Comparison of ENCODE assay signal across 24 mouse cellular contexts in genomic region chr15:8459979-8460378, GRCm38 (mm10). TPM values are rescaled to one million over a fixed set of nuclear protein-coding genes. Genes with fewer than 3 reads are reported as not detected.
A peak's percentile ranks its signal among the peaks of the same experiment; 100 is the strongest.
DNase-seq lines count a peak whose midpoint lies in the region; ATAC-seq lines count a peak whose summit lies in the region.
"Had no signal": no experiment of that assay in that cellular context is flagged by ENCODE, and none has a peak within 500 bp of the region (broad histone marks: within the 10 kb centered on the region; RNA-seq: fewer than 3 reads in every experiment).

No protein-coding gene starts in this region.

- DNase-seq in spleen, postnatal 4 days (ENCODE audit: low spot score in 2 of 2), result no peak
- no peak for DNase-seq in cerebellum, postnatal 10 days
- no peak for DNase-seq in adrenal gland, postnatal 25 days
- DNase-seq: adrenal gland, adult 8-10 months; adrenal gland, postnatal 14 days; B cell, adult 2 months; cerebellum, adult 11 months; cerebellum, adult 18-20 months; cerebellum, adult 8-10 months; cerebellum, adult 9-11 months; cerebellum, postnatal 25 days; embryo, embryonic 11 days; forebrain, postnatal 0 days had no signal

- peak; percentile 45; the same call in 1 of the 2 replicates for ATAC-seq in common myeloid progenitor, adult 5-6 weeks (replicated peaks; ENCODE audit: low read depth, poor library complexity, severe bottlenecking)
- peak; percentile 48 for ATAC-seq in megakaryocyte, adult 5-6 weeks (ENCODE audit: poor library complexity, severe bottlenecking)
- peak; percentile 41; the same call in 1 of the 2 replicates for ATAC-seq in monocyte, adult 5-6 weeks (replicated peaks; ENCODE audit: insufficient number of reproducible peaks, low FRiP score, low TSS enrichment, poor library complexity, severe bottlenecking)
- ATAC-seq: activated CD4-positive, CD25-positive, alpha-beta regulatory T cell, adult 4 months; CD4-positive, CD25-positive, alpha-beta regulatory T cell, adult 4 months; forebrain, embryonic 14.5 days; forebrain, postnatal 0 days; Patski had no signal

RNA-seq across cellular contexts. Expression of gene Nipbl, which starts 15.7 kb away (rescaled TPM):
- 64.3 and 74.0 TPM in 2 replicates for total RNA-seq in common myeloid progenitor, adult 5-6 weeks (2017)
- 69.1 and 73.4 TPM in 2 replicates for total RNA-seq in megakaryocyte, adult 5-6 weeks (2015)
- 45.2 and 66.3 TPM in 2 replicates for total RNA-seq in megakaryocyte, adult 5-6 weeks (2017)
- 61.4 to 103 TPM (median 61.8 TPM) in 3 replicates for total RNA-seq in monocyte, adult 5-6 weeks (2017)
- total RNA-seq in adrenal gland, postnatal 25 days (2021), result 54.8 and 55.9 TPM in 2 replicates

RNA-seq across cellular contexts. Expression of gene Gm2310, which starts 59.8 kb away (rescaled TPM):
- total RNA-seq in common myeloid progenitor, adult 5-6 weeks (2017), result not detected in 2 replicates
- not detected in 2 replicates for total RNA-seq in megakaryocyte, adult 5-6 weeks (2015)
- not detected in 2 replicates for total RNA-seq in megakaryocyte, adult 5-6 weeks (2017)
- not detected in 3 replicates for total RNA-seq in monocyte, adult 5-6 weeks (2017)
- total RNA-seq in adrenal gland, postnatal 25 days (2021), result not detected in 2 replicates
- total RNA-seq: adrenal gland, adult 18-20 months; adrenal gland, adult 8-10 months; adrenal gland, postnatal 14 days; adrenal gland, postnatal 4 days; CH12.LX; forebrain, postnatal 0 days; G1E had no signal
